Mouse (Mus musculus) heart, embryonic 12.5 days (tissue): Measurements from ENCODE around the gene Sestd1. TPM values are rescaled to one million over a fixed set of nuclear protein-coding genes. Genes with fewer than 3 reads are reported as not detected.

Source experiments
- ATAC-seq: fragments of 200-750 bp; cut with Nextera tagmentation; 2 replicates; pipeline ENCODE4 v1.8.0; 2017; ENCODE audit warnings: moderate TSS enrichment, moderate library complexity; ENCODE audit not compliant: insufficient number of reproducible peaks, low FRiP score
- H3K27ac ChIP-seq: fragments of 300-500 bp; sonication (generic); 2 replicates; pipeline ENCODE4 v1.5.1; 2016; ENCODE audit warnings: mild to moderate bottlenecking, moderate library complexity; ENCODE audit not compliant: poor library complexity, severe bottlenecking
- H3K27me3 ChIP-seq: fragments of 300-500 bp; sonication (generic); replicated peaks from 2 replicates; pipeline ENCODE4 v1.6.1; 2016; ENCODE audit warnings: mild to moderate bottlenecking, moderate library complexity
- H3K36me3 ChIP-seq: fragments of 300-500 bp; sonication (generic); 2 replicates; pipeline ENCODE4 v1.6.1; 2016; ENCODE audit warnings: mild to moderate bottlenecking, moderate library complexity
- H3K4me1 ChIP-seq: fragments of 300-500 bp; sonication (generic); replicated peaks from 2 replicates; pipeline ENCODE4 v1.6.1; 2016; ENCODE audit warnings: mild to moderate bottlenecking
- H3K4me2 ChIP-seq: fragments of 300-500 bp; sonication (generic); 2 replicates; pipeline ENCODE4 v1.6.1; 2016; ENCODE audit warnings: mild to moderate bottlenecking, moderate library complexity
- H3K4me3 ChIP-seq: fragments of 300-500 bp; sonication (generic); 2 replicates; pipeline ENCODE4 v1.5.1; 2016; ENCODE audit warnings: mild to moderate bottlenecking
- H3K9ac ChIP-seq: fragments of 300-500 bp; sonication (generic); 2 replicates; pipeline ENCODE4 v1.6.1; 2016; ENCODE audit warnings: mild to moderate bottlenecking, moderate library complexity
- H3K9me3 ChIP-seq: fragments of 300-500 bp; sonication (generic); replicated peaks from 2 replicates; pipeline ENCODE4 v1.6.1; 2016; ENCODE audit warnings: mild to moderate bottlenecking, moderate library complexity
- WGBS: fragments of 180-500 bp; shearing (Covaris S2); methylation state at CpG from one replicate; pipeline ENCODE4 v1.1.7; 2016; 5-methylcytosine and 5-hydroxymethylcytosine counted together
- polyA plus RNA-seq: library from polyadenylated mRNA; unstranded; fragments of >200 nt; fragmentation: Nextera tagmentation; extraction: Ambion mirVana; gene quantifications from 2 replicates; pipeline ENCODE4 v1.2.1, GENCODE M21; 2016

Gene Sestd1
- polyA plus RNA-seq, 1 experiment from 2014 or later, result 12.5 TPM

- Histone ChIP-seq H3K9me3 (no peaks in the 10 kb centered on the region), H3K4me1 (0 out of 2 replicates have a peak, but pooled peaks cover under 1% of the 10 kb centered on the region), H3K27me3 (no peaks in the 10 kb centered on the region), H3K4me2 (no peak overlapping the region), H3K27ac (no peak overlapping the region), H3K4me3 (no peak overlapping the region), H3K36me3 (no peaks in the 10 kb centered on the region), H3K9ac (no peak overlapping the region)
- 74% methylated on average over 6 of the region's 6 CpGs for WGBS
- no peak for ATAC-seq
Measured at GRCm38 (mm10) chr2:77302655-77303348, 22.4 kb upstream of the Sestd1 start.

DNA sequence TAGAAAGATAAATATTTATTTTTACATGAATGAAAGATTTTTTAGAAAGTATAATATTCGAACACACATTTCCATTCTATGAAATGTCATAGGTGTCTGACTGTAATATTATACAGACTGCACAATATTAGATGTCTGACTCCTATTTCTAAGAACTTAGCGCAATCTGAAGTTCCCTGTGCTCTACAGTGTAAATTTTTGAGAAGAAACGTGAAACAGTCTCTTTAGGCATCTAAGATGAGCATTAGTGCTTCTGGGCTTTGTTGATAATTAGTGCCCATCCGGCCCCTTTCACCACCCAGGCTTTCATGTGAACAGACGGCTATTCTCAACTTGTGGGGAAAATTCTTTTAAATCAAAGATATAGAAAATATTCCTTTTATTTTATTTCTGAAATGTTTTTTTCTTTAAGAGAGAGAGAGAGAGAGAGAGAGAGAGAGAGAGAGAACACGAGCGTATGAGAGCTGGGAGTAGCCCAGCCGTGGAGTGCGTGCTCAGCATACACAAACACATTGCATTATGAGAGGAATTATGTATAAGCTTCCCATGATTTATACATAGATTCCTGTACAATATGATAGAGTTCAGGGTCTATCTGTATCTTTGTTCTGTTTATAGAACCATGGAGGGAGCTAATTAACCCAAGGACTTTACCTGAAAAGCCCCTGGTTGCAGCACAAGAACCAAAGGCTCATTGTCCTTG lies 21.4 kb upstream of the Sestd1 start:
- no peak for ATAC-seq
- H3K9ac ChIP-seq, result no peak overlapping the region
- H3K4me2 ChIP-seq, result no peak overlapping the region
- H3K9me3 ChIP-seq, result no peaks in the 10 kb centered on the region
- WGBS, result 77% methylated on average over 9 of the region's 9 CpGs
- H3K4me3 ChIP-seq, result no peak overlapping the region
- H3K27ac ChIP-seq, result no peak overlapping the region
- H3K4me1 ChIP-seq, result no peaks in the 10 kb centered on the region
- H3K27me3 ChIP-seq, result no peaks in the 10 kb centered on the region
- no peaks in the 10 kb centered on the region for H3K36me3 ChIP-seq

GRCm38 (mm10) chr2:77289701-77290100 lies 9.3 kb upstream of the Sestd1 start:
- no peak overlapping the region for H3K4me2 ChIP-seq
- no peak for ATAC-seq
- H3K9ac ChIP-seq, result no peak overlapping the region
- no peaks in the 10 kb centered on the region for H3K4me1 ChIP-seq
- no peaks in the 10 kb centered on the region for H3K9me3 ChIP-seq
- H3K36me3 ChIP-seq, result no peaks in the 10 kb centered on the region
- no peak overlapping the region for H3K4me3 ChIP-seq
- H3K27me3 ChIP-seq, result no peaks in the 10 kb centered on the region
- WGBS, result 61% methylated on average over 6 of the region's 6 CpGs
- H3K27ac ChIP-seq, result no peak overlapping the region

DNA sequence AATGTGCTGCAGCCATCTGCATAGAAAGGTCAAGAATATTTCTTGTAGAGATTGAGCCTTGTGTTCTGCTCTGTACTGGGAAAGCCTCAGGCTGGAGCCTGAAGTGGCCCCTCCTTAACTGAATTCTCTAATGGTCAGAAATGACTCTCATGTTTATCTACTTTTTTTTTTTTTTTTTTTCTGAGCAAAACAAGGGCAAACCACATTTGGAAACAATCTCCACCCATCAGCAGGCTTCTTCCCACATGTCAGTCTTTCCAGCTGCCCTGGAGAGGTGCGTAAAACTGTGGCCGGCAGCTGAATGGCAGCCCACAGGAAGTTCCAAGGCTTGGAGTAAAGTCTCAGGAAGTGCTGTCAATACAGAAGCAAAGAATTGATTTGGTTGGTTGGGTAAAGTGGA lies 6.4 kb upstream of the Sestd1 start:
- Histone ChIP-seq H3K9ac (no peak overlapping the region), H3K4me2 (no peak overlapping the region), H3K27ac (no peak overlapping the region), H3K4me1 (peaks cover 4% of the 10 kb centered on the region; the same call in 1 of the 2 replicates), H3K36me3 (no peaks in the 10 kb centered on the region), H3K27me3 (no peaks in the 10 kb centered on the region; the same call in 1 of the 2 replicates), H3K9me3 (no peaks in the 10 kb centered on the region), H3K4me3 (no peak overlapping the region)
- no peak for ATAC-seq
- WGBS, result 51% methylated on average over 2 of the region's 2 CpGs

DNA sequence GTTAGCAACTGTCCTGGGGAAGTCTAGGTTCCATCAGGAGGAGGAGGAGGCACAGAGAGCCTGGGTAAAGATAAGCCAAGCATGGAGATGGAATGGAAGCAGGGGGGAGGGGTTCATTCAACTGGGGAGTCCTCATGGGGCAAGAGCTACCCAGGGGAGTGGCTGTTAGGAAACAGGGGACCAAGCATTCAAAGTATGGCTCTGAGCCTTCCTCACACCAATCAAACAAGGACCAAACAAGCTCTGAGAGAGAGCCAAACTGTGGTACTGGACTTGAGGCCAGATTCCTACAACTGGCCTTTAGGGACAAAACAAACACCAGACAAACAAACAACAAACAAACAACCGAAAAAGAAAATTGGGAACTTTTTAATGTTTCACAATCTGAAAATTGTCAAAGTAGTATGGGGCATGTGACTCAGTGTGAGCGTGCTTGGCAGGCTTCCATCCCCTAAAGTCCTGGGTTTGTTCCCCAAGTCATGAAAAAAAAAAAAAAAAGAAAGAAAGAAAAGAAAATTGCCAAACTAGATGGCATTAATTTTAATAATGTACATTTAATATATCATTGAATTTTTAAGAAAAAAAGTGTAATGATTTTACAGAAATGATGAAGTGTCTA lies 4.0 kb upstream of the Sestd1 start:
- ATAC-seq, result no peak
- Histone ChIP-seq H3K27ac (no peak overlapping the region), H3K9ac (no peak overlapping the region), H3K4me1 (peaks cover 13% of the 10 kb centered on the region), H3K27me3 (no peaks in the 10 kb centered on the region; the same call in 1 of the 2 replicates), H3K4me3 (no peak overlapping the region), H3K4me2 (no peak overlapping the region), H3K36me3 (no peaks in the 10 kb centered on the region), H3K9me3 (no peaks in the 10 kb centered on the region)
- 74% methylated on average over 2 of the region's 2 CpGs for WGBS

GRCm38 (mm10) chr2:77279861-77280511 lies 406 bp downstream of the Sestd1 start:
- peaks cover 2% of the 10 kb centered on the region; the same call in 1 of the 2 replicates for H3K9me3 ChIP-seq
- under 1% methylated on average over 41 of the region's 57 CpGs for WGBS
- H3K9ac ChIP-seq, result peak overlapping the region; percentile 96
- H3K36me3 ChIP-seq, result no peaks in the 10 kb centered on the region
- peak overlapping the region; percentile 97 for H3K4me2 ChIP-seq
- ATAC-seq, result peak; percentile 74
- H3K27ac ChIP-seq, result peak overlapping the region; percentile 22; the same call in 1 of the 2 replicates
- H3K4me3 ChIP-seq, result peak overlapping the region; percentile 91
- H3K4me1 ChIP-seq, result peaks cover 19% of the 10 kb centered on the region
- H3K27me3 ChIP-seq, result no peaks in the 10 kb centered on the region; the same call in 1 of the 2 replicates

DNA sequence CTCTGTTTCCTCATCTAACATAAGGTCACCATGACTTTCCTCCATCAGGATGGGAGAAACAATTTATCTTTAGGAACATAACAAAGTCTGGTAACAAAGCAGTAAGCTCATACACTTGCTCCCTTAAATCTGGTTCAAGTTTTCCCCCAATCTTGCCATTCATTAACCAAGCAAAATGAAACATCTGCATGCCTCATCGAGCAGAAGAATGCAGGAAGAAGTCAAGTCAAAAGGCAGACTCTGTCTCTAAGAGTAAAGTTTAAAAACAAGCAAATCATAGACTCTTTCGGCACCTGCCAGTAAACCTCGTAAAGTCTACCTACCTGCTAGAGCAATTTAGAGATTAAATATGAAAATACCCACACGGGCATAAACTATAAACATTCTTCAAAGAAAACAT lies 3.1 kb downstream of the Sestd1 start:
- Histone ChIP-seq H3K27ac (no peak overlapping the region), H3K9me3 (peaks cover 2% of the 10 kb centered on the region; the same call in 1 of the 2 replicates), H3K9ac (no peak overlapping the region), H3K4me3 (no peak overlapping the region), H3K27me3 (no peaks in the 10 kb centered on the region), H3K4me2 (no peak overlapping the region), H3K36me3 (no peaks in the 10 kb centered on the region), H3K4me1 (peaks cover 24% of the 10 kb centered on the region)
- ATAC-seq, result no peak
- WGBS, result 72% methylated on average over 4 of the region's 4 CpGs

DNA sequence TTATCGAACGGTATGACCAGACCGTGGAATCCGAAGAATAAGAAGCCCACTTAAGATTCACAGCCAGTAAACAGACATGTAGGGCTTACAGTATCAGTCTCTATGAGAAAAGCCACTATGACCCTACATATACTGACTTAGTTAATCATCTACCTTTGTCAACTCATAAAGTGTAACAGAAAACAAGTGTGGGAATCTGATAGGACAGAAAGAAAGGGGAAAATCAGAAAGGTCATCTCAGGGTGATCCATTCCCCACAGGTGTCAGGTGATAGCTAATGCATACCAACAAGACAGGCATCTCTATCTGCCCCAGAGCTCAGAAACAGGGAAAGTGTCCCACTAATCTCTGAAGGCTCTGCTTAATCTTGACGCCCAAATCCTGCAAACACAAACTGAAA lies 4.5 kb downstream of the Sestd1 start:
- no peaks in the 10 kb centered on the region for H3K27me3 ChIP-seq
- no peak overlapping the region for H3K9ac ChIP-seq
- H3K4me1 ChIP-seq, result peaks cover 17% of the 10 kb centered on the region; the same call in 1 of the 2 replicates
- no peak for ATAC-seq
- no peak overlapping the region for H3K4me3 ChIP-seq
- no peak overlapping the region for H3K4me2 ChIP-seq
- WGBS, result 79% methylated on average over 5 of the region's 5 CpGs
- no peak overlapping the region for H3K27ac ChIP-seq
- H3K9me3 ChIP-seq, result peaks cover 2% of the 10 kb centered on the region; the same call in 1 of the 2 replicates
- H3K36me3 ChIP-seq, result no peaks in the 10 kb centered on the region

- Histone ChIP-seq H3K4me3 (no peak overlapping the region), H3K27ac (no peak overlapping the region), H3K36me3 (no peaks in the 10 kb centered on the region), H3K9ac (no peak overlapping the region), H3K4me2 (no peak overlapping the region), H3K27me3 (no peaks in the 10 kb centered on the region), H3K9me3 (peaks cover 2% of the 10 kb centered on the region; the same call in 1 of the 2 replicates), H3K4me1 (peaks cover 20% of the 10 kb centered on the region; the same call in 1 of the 2 replicates)
- WGBS, result 78% methylated on average over 9 of the region's 9 CpGs
- ATAC-seq, result no peak
Measured at GRCm38 (mm10) chr2:77274976-77275641, 5.3 kb downstream of the Sestd1 start.

GRCm38 (mm10) chr2:77272953-77273352 lies 7.4 kb downstream of the Sestd1 start:
- Histone ChIP-seq H3K27ac (no peak overlapping the region), H3K4me1 (peaks cover 27% of the 10 kb centered on the region), H3K36me3 (no peaks in the 10 kb centered on the region), H3K27me3 (no peaks in the 10 kb centered on the region), H3K9ac (no peak overlapping the region), H3K9me3 (no peaks in the 10 kb centered on the region), H3K4me3 (no peak overlapping the region), H3K4me2 (no peak overlapping the region)
- ATAC-seq, result no peak
- 83% methylated on average over 2 of the region's 2 CpGs for WGBS
